Mouse (Mus musculus) hindbrain, embryonic 11.5 days (tissue): ENCODE measurements around the gene Tub. TPM values are rescaled to one million over a fixed set of nuclear protein-coding genes. Genes with fewer than 3 reads are reported as not detected.

Experiments used
- ATAC-seq: fragments of 200-750 bp; cut with Nextera tagmentation; 2 replicates; pipeline ENCODE4 v1.8.0; 2017; ENCODE audit warnings: mild to moderate bottlenecking, moderate TSS enrichment, moderate library complexity; ENCODE audit not compliant: low FRiP score
- DNase-seq: peaks from one replicate; pipeline ENCODE4 v3.0.0-alpha.2; 2015; ENCODE audit warnings: low spot score
- H3K27ac ChIP-seq: fragments of 300-500 bp; sonication (generic); 2 replicates; pipeline ENCODE4 v1.5.1; 2014; ENCODE audit warnings: mild to moderate bottlenecking, low read depth, low read length
- H3K27me3 ChIP-seq: fragments of 300-500 bp; sonication (generic); 2 replicates; pipeline ENCODE4 v1.6.1; 2014; ENCODE audit warnings: mild to moderate bottlenecking, low read length, moderate library complexity, mixed read lengths; ENCODE audit not compliant: control insufficient read depth, insufficient read depth
- H3K36me3 ChIP-seq: fragments of 300-500 bp; sonication (generic); 2 replicates; pipeline ENCODE4 v1.6.1; 2014; ENCODE audit warnings: mild to moderate bottlenecking, low read length, moderate library complexity, mixed read lengths; ENCODE audit not compliant: control insufficient read depth, insufficient read depth
- H3K4me1 ChIP-seq: fragments of 300-500 bp; sonication (generic); replicated peaks from 2 replicates; pipeline ENCODE4 v1.6.1; 2014; ENCODE audit warnings: low read length, mixed read lengths; ENCODE audit not compliant: control insufficient read depth, insufficient read depth
- H3K4me2 ChIP-seq: fragments of 300-500 bp; sonication (generic); replicated peaks from 2 replicates; pipeline ENCODE4 v1.6.1; 2014; ENCODE audit warnings: mild to moderate bottlenecking, low read depth, low read length
- H3K4me3 ChIP-seq: fragments of 300-500 bp; sonication (generic); 2 replicates; pipeline ENCODE4 v1.5.1; 2014; ENCODE audit warnings: low read depth, low read length
- H3K9ac ChIP-seq: fragments of 300-500 bp; sonication (generic); 2 replicates; pipeline ENCODE4 v1.6.1; 2014; ENCODE audit warnings: low read depth, low read length
- H3K9me3 ChIP-seq: fragments of 300-500 bp; sonication (generic); 2 replicates; pipeline ENCODE4 v1.6.1; 2016; ENCODE audit warnings: low read length; ENCODE audit not compliant: control insufficient read depth
- WGBS: fragments of 180-500 bp; shearing (Covaris S2); extraction: QIAGEN DNeasy Blood & Tissue Kit; methylation state at CpG from one replicate; pipeline ENCODE4 v1.1.7; 2014; 5-methylcytosine and 5-hydroxymethylcytosine counted together
- polyA plus RNA-seq: library from polyadenylated mRNA; unstranded; fragments of >200 nt; fragmentation: Nextera tagmentation; extraction: Ambion mirVana; gene quantifications from 2 replicates; pipeline ENCODE4 v1.2.1, GENCODE M21; 2014

The Tub gene
- polyA plus RNA-seq, 1 experiment from 2014 or later: 15.7 TPM

GRCm38 (mm10) chr7:108936591-108936990 is 13.5 kb upstream of the Tub start:
- Histone ChIP-seq H3K9me3 (no peaks in the 10 kb centered on the region), H3K27ac (no peak overlapping the region), H3K9ac (no peak overlapping the region), H3K4me3 (no peak overlapping the region), H3K27me3 (no peaks in the 10 kb centered on the region), H3K4me1 (no peaks in the 10 kb centered on the region; the same call in 1 of the 2 replicates), H3K36me3 (peaks cover 16% of the 10 kb centered on the region), H3K4me2 (no peak overlapping the region)
- WGBS: 97% methylated on average over 4 of the region's 4 CpGs
- ATAC-seq (no peak), DNase-seq (no peak)

GRCm38 (mm10) chr7:108941466-108941865 is 8.7 kb upstream of the Tub start:
- H3K36me3 ChIP-seq: peaks cover 18% of the 10 kb centered on the region
- H3K27me3 ChIP-seq: no peaks in the 10 kb centered on the region
- no peaks in the 10 kb centered on the region for H3K4me1 ChIP-seq
- H3K27ac ChIP-seq: no peak overlapping the region
- no peak overlapping the region for H3K4me3 ChIP-seq
- H3K9me3 ChIP-seq: no peaks in the 10 kb centered on the region
- no peak overlapping the region for H3K4me2 ChIP-seq
- 95% methylated on average over 9 of the region's 9 CpGs for WGBS
- no peak for DNase-seq
- no peak for ATAC-seq
- no peak overlapping the region for H3K9ac ChIP-seq

- H3K4me2 ChIP-seq: no peak overlapping the region
Observed at GRCm38 (mm10) chr7:108944002-108944401, 6.1 kb upstream of the Tub start.

GRCm38 (mm10) chr7:108948611-108949010 is 1.5 kb upstream of the Tub start:
- Histone ChIP-seq H3K27me3 (peaks cover 27% of the 10 kb centered on the region), H3K27ac (no peak overlapping the region), H3K4me2 (no peak overlapping the region), H3K4me3 (no peak overlapping the region), H3K9me3 (no peaks in the 10 kb centered on the region), H3K36me3 (0 out of 2 replicates have a peak, but pooled peaks cover 2% of the 10 kb centered on the region), H3K4me1 (no peaks in the 10 kb centered on the region), H3K9ac (no peak overlapping the region)
- no peak for DNase-seq
- no peak for ATAC-seq

More at GRCm38 (mm10) chr7:108944002-108944401, 6.1 kb upstream of the Tub start:
- Histone ChIP-seq H3K4me3 (no peak overlapping the region), H3K9ac (no peak overlapping the region), H3K36me3 (peaks cover 13% of the 10 kb centered on the region), H3K27ac (no peak overlapping the region), H3K4me1 (no peaks in the 10 kb centered on the region), H3K27me3 (0 out of 2 replicates have a peak, but pooled peaks cover 2% of the 10 kb centered on the region), H3K9me3 (no peaks in the 10 kb centered on the region)
- DNase-seq (peak; percentile 75), ATAC-seq (peak; percentile 72; the same call in 1 of the 2 replicates)
- 6% methylated on average over 2 of the region's 2 CpGs for WGBS

GRCm38 (mm10) chr7:108949301-108949700 is 837 bp upstream of the Tub start:
- peaks cover 27% of the 10 kb centered on the region for H3K27me3 ChIP-seq

GRCm38 (mm10) chr7:108950762-108951331 is 709 bp downstream of the Tub start:
- Histone ChIP-seq H3K36me3 (no peaks in the 10 kb centered on the region), H3K9me3 (no peaks in the 10 kb centered on the region), H3K27me3 (peaks cover 27% of the 10 kb centered on the region), H3K9ac (peak overlapping the region; percentile 49), H3K4me3 (peak overlapping the region; percentile 58), H3K4me1 (no peaks in the 10 kb centered on the region), H3K4me2 (peak overlapping the region; percentile 98), H3K27ac (no peak overlapping the region)
- ATAC-seq: peak; percentile 53
- DNase-seq: peak; percentile 59
- under 1% methylated on average over 50 of the region's 52 CpGs for whole genome bisulfite sequencing

More at GRCm38 (mm10) chr7:108949301-108949700, 837 bp upstream of the Tub start:
- Histone ChIP-seq H3K27ac (no peak overlapping the region), H3K4me2 (no peak overlapping the region), H3K9ac (no peak overlapping the region), H3K9me3 (no peaks in the 10 kb centered on the region), H3K4me1 (no peaks in the 10 kb centered on the region), H3K4me3 (no peak overlapping the region), H3K36me3 (0 out of 2 replicates have a peak, but pooled peaks cover 2% of the 10 kb centered on the region)
- no peak for ATAC-seq
- DNase-seq: no peak
- WGBS: 34% methylated on average over 2 of the region's 2 CpGs

GRCm38 (mm10) chr7:108952801-108953200 is 2.7 kb downstream of the Tub start:
- Histone ChIP-seq H3K27me3 (peaks cover 27% of the 10 kb centered on the region), H3K27ac (no peak overlapping the region), H3K36me3 (no peaks in the 10 kb centered on the region), H3K4me2 (no peak overlapping the region), H3K9ac (no peak overlapping the region), H3K4me1 (no peaks in the 10 kb centered on the region), H3K4me3 (no peak overlapping the region), H3K9me3 (no peaks in the 10 kb centered on the region)
- no peak for ATAC-seq
- WGBS: 82% methylated on average over 6 of the region's 6 CpGs
- no peak for DNase-seq

GRCm38 (mm10) chr7:108954185-108954584 is 4.0 kb downstream of the Tub start:
- ATAC-seq (no peak), DNase-seq (peak; percentile 58)
- Histone ChIP-seq H3K9me3 (no peaks in the 10 kb centered on the region), H3K4me2 (no peak overlapping the region), H3K27me3 (peaks cover 25% of the 10 kb centered on the region), H3K9ac (no peak overlapping the region), H3K4me1 (no peaks in the 10 kb centered on the region), H3K27ac (no peak overlapping the region), H3K36me3 (no peaks in the 10 kb centered on the region), H3K4me3 (no peak overlapping the region)
- 61% methylated on average over 4 of the region's 4 CpGs for WGBS

- no peaks in the 10 kb centered on the region for H3K36me3 ChIP-seq
- WGBS: 82% methylated on average over 2 of the region's 2 CpGs
- DNase-seq (no peak), ATAC-seq (no peak)
- H3K27ac ChIP-seq: no peak overlapping the region
- H3K9ac ChIP-seq: no peak overlapping the region
- H3K27me3 ChIP-seq: no peaks in the 10 kb centered on the region
- H3K4me3 ChIP-seq: no peak overlapping the region
- H3K9me3 ChIP-seq: no peaks in the 10 kb centered on the region
- no peaks in the 10 kb centered on the region for H3K4me1 ChIP-seq
- no peak overlapping the region for H3K4me2 ChIP-seq
Observed at GRCm38 (mm10) chr7:108957734-108958133, 7.6 kb downstream of the Tub start.
